Mouse (Mus musculus) gastrocnemius, postnatal 10 days (tissue): ENCODE measurements around the gene B4galt3. TPM values are rescaled to one million over a fixed set of nuclear protein-coding genes. Genes with fewer than 3 reads are reported as not detected.
"Not testable (repeated sequence)": the region's sequence is repeated elsewhere in the genome, so short reads cannot be mapped to it uniquely, and the experiment has no call there.

Source experiments
- DNase-seq: peaks from one replicate; pipeline ENCODE4 v3.0.0; 2021; ENCODE audit warnings: mixed read lengths
- total RNA-seq, 2 experiments: library from RNA; stranded (reverse); gene quantifications; 2 replicates each; pipeline ENCODE4 v1.2.3; 2021

The B4galt3 gene
- total RNA-seq, 2 experiments from 2014 or later, result 11.0 to 17.6 TPM

- no peak for DNase-seq
Measured at GRCm38 (mm10) chr1:171240911-171241310, 29.2 kb upstream of the B4galt3 start.

- not testable (repeated sequence) for DNase-seq
Measured at GRCm38 (mm10) chr1:171241952-171242351, 28.2 kb upstream of the B4galt3 start.

- no peak for DNase-seq
Measured at GRCm38 (mm10) chr1:171245353-171245752, 24.8 kb upstream of the B4galt3 start.

- peak; percentile 98 for DNase-seq
Measured at GRCm38 (mm10) chr1:171246709-171247452, 23.2 kb upstream of the B4galt3 start.

GRCm38 (mm10) chr1:171247453-171247841, 22.7 kb upstream of the B4galt3 start:
- no peak for DNase-seq

- no peak for DNase-seq
Measured at GRCm38 (mm10) chr1:171247916-171248315, 22.2 kb upstream of the B4galt3 start.

GRCm38 (mm10) chr1:171248386-171249226, 21.5 kb upstream of the B4galt3 start:
- DNase-seq, result no peak

- DNase-seq, result peak; percentile 56
Measured at GRCm38 (mm10) chr1:171249913-171250600, 20.1 kb upstream of the B4galt3 start, which contains the start of gene Adamts4. Adamts4 (plus strand) TSS chr1:171250421.

GRCm38 (mm10) chr1:171250680-171251593, 19.2 kb upstream of the B4galt3 start, which contains the start of gene Ndufs2:
Ndufs2 (minus strand) TSS chr1:171251388.
- DNase-seq, result peak; percentile 49

GRCm38 (mm10) chr1:171251594-171252324, 18.4 kb upstream of the B4galt3 start:
- DNase-seq, result peak; percentile 58

- no peak for DNase-seq
Measured at GRCm38 (mm10) chr1:171252415-171252814, 17.7 kb upstream of the B4galt3 start.

- no peak for DNase-seq
Measured at GRCm38 (mm10) chr1:171256095-171256818, 13.9 kb upstream of the B4galt3 start.

GRCm38 (mm10) chr1:171256937-171257548, 13.1 kb upstream of the B4galt3 start:
- DNase-seq, result peak; percentile 62

- no peak for DNase-seq
Measured at GRCm38 (mm10) chr1:171257781-171258180, 12.3 kb upstream of the B4galt3 start.

GRCm38 (mm10) chr1:171258921-171259320, 11.2 kb upstream of the B4galt3 start:
- DNase-seq, result no peak

- no peak for DNase-seq
Measured at GRCm38 (mm10) chr1:171260316-171260715, 9.8 kb upstream of the B4galt3 start.

GRCm38 (mm10) chr1:171262594-171263130, 7.5 kb upstream of the B4galt3 start:
- DNase-seq, result peak; percentile 58

GRCm38 (mm10) chr1:171263185-171263611, 6.9 kb upstream of the B4galt3 start:
- DNase-seq, result no peak
